Mouse (Mus musculus) hindbrain, embryonic 13.5 days (tissue): Measurements from ENCODE around the gene Tmed6. TPM values are rescaled to one million over a fixed set of nuclear protein-coding genes. Genes with fewer than 3 reads are reported as not detected.
"Not testable (repeated sequence)": the region's sequence is repeated elsewhere in the genome, so short reads cannot be mapped to it uniquely, and the experiment has no call there.

Experiments used
- ATAC-seq: fragments of 200-750 bp; cut with Nextera tagmentation; 2 replicates; pipeline ENCODE4 v1.8.0; 2017; ENCODE audit warnings: moderate TSS enrichment; ENCODE audit not compliant: low FRiP score
- H3K27ac ChIP-seq: fragments of 300-500 bp; sonication (generic); 2 replicates; pipeline ENCODE4 v1.5.1; 2015; ENCODE audit warnings: inconsistent platforms, mild to moderate bottlenecking, moderate library complexity
- H3K27me3 ChIP-seq: fragments of 300-500 bp; sonication (generic); 2 replicates; pipeline ENCODE4 v1.6.1; 2015; ENCODE audit warnings: mild to moderate bottlenecking, inconsistent platforms
- H3K36me3 ChIP-seq: fragments of 300-500 bp; sonication (generic); 2 replicates; pipeline ENCODE4 v1.6.1; 2015; ENCODE audit warnings: mild to moderate bottlenecking, inconsistent platforms
- H3K4me1 ChIP-seq: fragments of 300-500 bp; sonication (generic); replicated peaks from 2 replicates; pipeline ENCODE4 v1.6.1; 2015; ENCODE audit warnings: inconsistent platforms
- H3K4me2 ChIP-seq: fragments of 300-500 bp; sonication (generic); 2 replicates; pipeline ENCODE4 v1.6.1; 2015; ENCODE audit warnings: inconsistent platforms, mild to moderate bottlenecking, moderate library complexity
- H3K4me3 ChIP-seq: fragments of 300-500 bp; sonication (generic); 2 replicates; pipeline ENCODE4 v1.5.1; 2015; ENCODE audit warnings: mild to moderate bottlenecking, inconsistent platforms
- H3K9ac ChIP-seq: fragments of 300-500 bp; sonication (generic); 2 replicates; pipeline ENCODE4 v1.6.1; 2015; ENCODE audit warnings: mild to moderate bottlenecking, inconsistent platforms
- H3K9me3 ChIP-seq: fragments of 300-500 bp; sonication (generic); 2 replicates; pipeline ENCODE4 v1.6.1; 2016; ENCODE audit warnings: inconsistent platforms
- WGBS: fragments of 180-500 bp; shearing (Covaris S2); methylation state at CpG from one replicate; pipeline ENCODE4 v1.1.7; 2015; 5-methylcytosine and 5-hydroxymethylcytosine counted together
- polyA plus RNA-seq: library from polyadenylated mRNA; unstranded; fragments of >200 nt; fragmentation: Nextera tagmentation; extraction: Ambion mirVana; gene quantifications from 2 replicates; pipeline ENCODE4 v1.2.1, GENCODE M21; 2015

Gene Tmed6
- polyA plus RNA-seq: not detected in 2 replicates

DNA sequence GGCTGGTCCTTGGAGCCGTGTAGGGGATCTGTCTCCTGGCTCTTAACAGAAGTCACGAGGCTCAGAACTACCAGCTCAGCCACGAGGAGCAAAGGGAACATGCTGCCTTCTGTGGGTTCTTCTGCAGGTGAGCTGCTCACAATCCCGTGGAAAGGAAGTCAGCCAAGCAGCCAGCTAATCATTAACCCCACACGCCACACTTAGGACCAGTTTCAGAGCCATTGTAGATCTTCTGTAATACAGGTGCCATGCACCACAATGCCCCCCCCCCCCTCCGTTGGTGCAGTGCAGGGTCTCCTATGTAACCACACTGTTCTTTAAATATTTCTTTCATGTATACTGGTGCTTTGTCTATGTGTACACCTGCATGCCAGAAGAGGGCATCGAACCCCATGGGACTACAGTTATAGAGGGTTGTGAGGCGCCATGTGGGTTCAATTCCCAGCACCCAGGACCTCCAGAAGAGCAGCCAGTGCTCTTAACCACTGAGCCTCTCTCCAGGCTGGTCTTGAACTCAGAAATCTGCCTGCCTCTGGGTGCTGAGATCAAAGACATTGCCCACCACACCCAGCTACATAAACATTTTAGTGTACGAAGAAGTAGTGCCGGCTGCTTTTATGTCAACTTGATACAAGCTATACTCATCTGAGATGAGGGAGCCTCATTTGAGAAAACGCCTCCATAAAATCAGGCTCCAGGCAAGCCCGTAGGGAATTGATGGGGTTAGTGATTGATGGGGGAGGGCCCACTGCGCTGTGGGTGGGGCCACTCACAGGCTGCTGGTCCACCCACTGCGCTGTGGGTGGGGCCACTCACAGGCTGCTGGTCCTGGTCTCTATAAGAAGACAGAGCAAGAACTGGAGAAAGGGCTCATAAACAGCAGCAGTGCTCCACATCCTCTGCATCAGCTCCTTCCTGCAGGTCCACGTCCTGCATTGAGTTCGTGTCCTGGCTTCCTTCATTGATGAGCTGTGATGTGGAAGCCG is at the start of gene Tmed6:
Tmed6 (minus strand) TSS at position 134 of the 986 bp plus-strand sequence.
- H3K36me3 ChIP-seq: peaks cover 27% of the 10 kb centered on the region
- H3K27me3 ChIP-seq: no peaks in the 10 kb centered on the region
- H3K4me1 ChIP-seq: no peaks in the 10 kb centered on the region
- no peaks in the 10 kb centered on the region for H3K9me3 ChIP-seq
- ATAC-seq: no peak
- H3K9ac ChIP-seq: no peak within 1 kb of the TSS
- WGBS: 65% methylated on average over 17 of the region's 17 CpGs
- no peak within 1 kb of the TSS for H3K4me2 ChIP-seq
- H3K27ac ChIP-seq: no peak within 1 kb of the TSS
- no peak within 1 kb of the TSS for H3K4me3 ChIP-seq

GRCm38 (mm10) chr8:107115008-107115320 is 49.5 kb upstream of the Tmed6 start:
- Histone ChIP-seq H3K9me3 (no peaks in the 10 kb centered on the region), H3K4me2 (no peak overlapping the region), H3K27ac (no peak overlapping the region), H3K27me3 (no peaks in the 10 kb centered on the region), H3K9ac (peak overlapping the region; percentile 19; the same call in 1 of the 2 replicates), H3K4me1 (peaks cover 12% of the 10 kb centered on the region), H3K36me3 (no peaks in the 10 kb centered on the region), H3K4me3 (no peak overlapping the region)
- no peak for ATAC-seq
- 81% methylated on average over 10 of the region's 10 CpGs for WGBS

DNA sequence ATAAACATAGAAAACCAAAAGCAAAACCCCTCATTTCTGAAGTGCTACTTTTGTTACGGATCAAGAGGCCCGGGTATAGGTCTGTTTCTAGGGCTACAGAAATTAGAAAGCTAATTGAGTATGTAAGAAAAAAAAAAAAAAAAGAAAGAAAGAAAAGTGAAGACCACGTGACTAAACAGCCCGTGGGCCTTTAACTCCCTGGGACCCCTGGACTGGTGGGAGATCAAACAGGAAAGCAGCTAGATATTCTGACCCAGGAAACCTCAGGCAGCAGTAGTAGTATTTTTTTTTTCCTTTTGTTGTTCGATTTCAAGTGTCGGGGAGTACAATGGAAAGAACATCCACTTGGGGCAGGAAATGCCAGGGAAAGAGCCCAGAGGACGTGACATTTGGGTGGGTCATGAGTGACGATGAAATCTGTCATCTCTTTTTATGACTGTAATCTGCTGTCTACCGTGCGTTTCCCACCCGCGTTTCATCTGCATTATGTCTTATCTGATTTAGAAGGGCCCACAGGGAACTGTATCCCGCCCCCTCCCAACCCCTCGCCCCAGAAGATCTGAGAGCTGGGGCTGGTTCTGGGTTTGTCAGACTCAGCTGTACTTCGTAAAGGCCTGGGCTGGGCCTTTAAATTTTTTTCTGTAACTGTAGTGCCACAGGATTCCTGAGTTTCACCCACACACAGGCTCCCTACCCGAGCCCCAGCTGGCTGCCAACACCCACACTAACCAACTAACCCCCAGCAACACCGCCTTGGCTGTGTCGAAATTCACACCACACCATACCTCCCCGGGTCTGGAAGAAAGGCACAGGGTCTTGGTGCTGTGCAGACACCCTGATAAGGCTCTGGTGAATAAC is 48.9 kb upstream of the Tmed6 start:
- Histone ChIP-seq H3K4me2 (no peak overlapping the region), H3K9me3 (no peaks in the 10 kb centered on the region), H3K27me3 (no peaks in the 10 kb centered on the region), H3K4me3 (no peak overlapping the region), H3K36me3 (no peaks in the 10 kb centered on the region), H3K4me1 (peaks cover 13% of the 10 kb centered on the region), H3K9ac (peak overlapping the region; percentile 19; the same call in 1 of the 2 replicates), H3K27ac (no peak overlapping the region)
- no peak for ATAC-seq
- WGBS: 56% methylated on average over 19 of the region's 19 CpGs

- no peak overlapping the region for H3K9ac ChIP-seq
- H3K27me3 ChIP-seq: no peaks in the 10 kb centered on the region
- H3K4me1 ChIP-seq: peaks cover 17% of the 10 kb centered on the region
- H3K27ac ChIP-seq: no peak overlapping the region
- WGBS: 40% methylated on average over 4 of the region's 4 CpGs
- no peak overlapping the region for H3K4me3 ChIP-seq
- H3K36me3 ChIP-seq: no peaks in the 10 kb centered on the region
- H3K4me2 ChIP-seq: no peak overlapping the region
- no peaks in the 10 kb centered on the region for H3K9me3 ChIP-seq
- ATAC-seq: no peak
These were observed 47.8 kb upstream of the Tmed6 start for GRCm38 (mm10) chr8:107113209-107113608.

DNA sequence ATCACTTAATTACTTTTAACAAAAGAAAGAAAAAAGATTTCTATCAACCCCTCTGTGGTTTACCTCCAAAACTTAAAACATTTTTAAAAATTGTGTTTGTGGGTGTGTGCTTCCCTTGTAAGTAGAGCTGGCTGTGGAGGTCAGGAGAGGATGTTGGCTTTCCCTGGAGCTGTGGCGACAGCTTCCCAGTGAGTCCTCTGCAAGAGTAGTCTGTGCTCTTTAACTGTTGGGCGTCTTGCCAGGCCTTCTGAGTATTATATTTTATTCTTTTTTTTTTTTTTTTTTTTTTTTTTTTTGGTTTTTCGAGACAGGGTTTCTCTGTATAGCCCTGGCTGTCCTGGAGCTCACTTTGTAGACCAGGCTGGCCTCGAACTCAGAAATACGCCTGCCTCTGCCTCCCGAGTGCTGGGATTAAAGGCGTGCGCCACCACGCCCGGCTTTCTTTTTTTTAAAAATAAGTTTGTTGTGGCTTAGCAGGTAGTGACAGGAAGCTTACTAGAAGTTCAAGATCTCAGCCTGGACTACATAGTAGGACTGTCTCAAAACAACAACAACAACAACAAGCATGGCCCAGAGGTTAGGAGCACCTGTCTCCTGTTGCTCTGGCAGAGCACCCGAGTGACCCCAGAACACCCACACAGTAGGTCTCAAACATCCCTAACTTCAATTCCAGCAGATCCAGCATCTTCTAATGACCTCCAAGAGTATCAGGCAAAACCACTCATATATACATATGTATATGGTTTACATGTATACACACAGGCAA is 46.1 kb upstream of the Tmed6 start:
- peaks cover 17% of the 10 kb centered on the region for H3K4me1 ChIP-seq
- 93% methylated on average over 10 of the region's 11 CpGs for WGBS
- no peak for ATAC-seq

DNA sequence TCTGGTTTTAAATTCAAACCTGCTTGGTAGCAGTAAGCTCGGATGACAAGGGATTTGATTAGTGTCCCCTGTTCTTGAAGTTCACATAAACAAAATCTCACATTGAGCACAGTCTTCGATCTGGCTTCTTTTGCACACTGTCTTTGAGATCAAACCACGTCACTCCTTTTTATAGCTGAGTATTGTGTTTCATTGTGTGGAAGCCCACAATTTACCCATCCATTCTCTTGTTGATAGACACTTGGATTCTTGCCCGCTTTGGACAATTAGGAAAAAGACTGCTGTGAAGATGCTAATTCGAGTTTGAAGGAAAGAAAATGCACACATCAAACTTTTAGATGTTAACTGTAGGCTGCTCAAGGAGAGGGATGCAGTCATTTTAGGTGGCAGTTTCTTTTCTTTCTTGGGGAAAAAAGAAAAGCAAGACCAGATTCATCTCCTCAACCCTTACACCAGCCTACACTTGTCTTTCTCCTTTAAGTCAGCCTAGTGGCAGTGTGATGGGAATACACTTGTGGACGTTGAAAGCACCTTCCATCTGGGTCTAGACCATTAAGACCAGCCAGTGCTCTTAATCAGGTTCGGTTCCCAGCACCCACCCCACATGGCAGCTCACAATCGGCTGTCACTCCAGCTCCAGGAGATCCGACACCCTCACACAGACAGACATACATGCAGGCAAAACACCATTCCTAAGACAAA is 45.3 kb upstream of the Tmed6 start:
- Histone ChIP-seq H3K27ac (no peak overlapping the region), H3K4me1 (peaks cover 17% of the 10 kb centered on the region), H3K4me3 (no peak overlapping the region), H3K4me2 (no peak overlapping the region), H3K36me3 (no peaks in the 10 kb centered on the region), H3K9me3 (no peaks in the 10 kb centered on the region), H3K27me3 (no peaks in the 10 kb centered on the region), H3K9ac (no peak overlapping the region)
- ATAC-seq: no peak
- 59% methylated on average over 9 of the region's 9 CpGs for WGBS

More for the DNA sequence above, 46.1 kb upstream of the Tmed6 start:
- no peak overlapping the region for H3K27ac ChIP-seq
- no peak overlapping the region for H3K9ac ChIP-seq
- no peaks in the 10 kb centered on the region for H3K36me3 ChIP-seq
- H3K27me3 ChIP-seq: no peaks in the 10 kb centered on the region
- H3K4me2 ChIP-seq: no peak overlapping the region
- H3K9me3 ChIP-seq: no peaks in the 10 kb centered on the region
- H3K4me3 ChIP-seq: no peak overlapping the region

- Histone ChIP-seq H3K9me3 (no peaks in the 10 kb centered on the region), H3K4me3 (no peak overlapping the region), H3K27me3 (no peaks in the 10 kb centered on the region), H3K36me3 (no peaks in the 10 kb centered on the region), H3K27ac (no peak overlapping the region), H3K4me1 (peaks cover 17% of the 10 kb centered on the region), H3K9ac (no peak overlapping the region), H3K4me2 (no peak overlapping the region)
- 93% methylated on average over 5 of the region's 5 CpGs for WGBS
- no peak for ATAC-seq
These were observed 44.5 kb upstream of the Tmed6 start for GRCm38 (mm10) chr8:107109816-107110435.

- 73% methylated on average over 23 of the region's 23 CpGs for WGBS
- no peaks in the 10 kb centered on the region for H3K36me3 ChIP-seq
- H3K9me3 ChIP-seq: no peaks in the 10 kb centered on the region
- H3K4me3 ChIP-seq: no peak overlapping the region
- no peak overlapping the region for H3K27ac ChIP-seq
- H3K9ac ChIP-seq: no peak overlapping the region
- no peak for ATAC-seq
- no peak overlapping the region for H3K4me2 ChIP-seq
- H3K27me3 ChIP-seq: no peaks in the 10 kb centered on the region
- peaks cover 10% of the 10 kb centered on the region for H3K4me1 ChIP-seq
These were observed 43.7 kb upstream of the Tmed6 start for GRCm38 (mm10) chr8:107108978-107109720.

GRCm38 (mm10) chr8:107108089-107108488 is 42.6 kb upstream of the Tmed6 start:
- H3K27ac ChIP-seq, H3K36me3 ChIP-seq, H3K4me2 ChIP-seq, H3K4me1 ChIP-seq, H3K9me3 ChIP-seq, H3K4me3 ChIP-seq, H3K27me3 ChIP-seq, H3K9ac ChIP-seq, ATAC-seq: not testable (repeated sequence)
- 91% methylated on average over 5 of the region's 5 CpGs for WGBS

- H3K4me1 ChIP-seq: peaks cover 5% of the 10 kb centered on the region; the same call in 1 of the 2 replicates
- no peak overlapping the region for H3K27ac ChIP-seq
- no peak overlapping the region for H3K9ac ChIP-seq
- no peak for ATAC-seq
- H3K9me3 ChIP-seq: no peaks in the 10 kb centered on the region
- no peaks in the 10 kb centered on the region for H3K27me3 ChIP-seq
- no peaks in the 10 kb centered on the region for H3K36me3 ChIP-seq
- H3K4me3 ChIP-seq: no peak overlapping the region
- WGBS: 8% methylated on average over 4 of the region's 4 CpGs
- no peak overlapping the region for H3K4me2 ChIP-seq
These were observed 39.1 kb upstream of the Tmed6 start for GRCm38 (mm10) chr8:107104547-107104946.

DNA sequence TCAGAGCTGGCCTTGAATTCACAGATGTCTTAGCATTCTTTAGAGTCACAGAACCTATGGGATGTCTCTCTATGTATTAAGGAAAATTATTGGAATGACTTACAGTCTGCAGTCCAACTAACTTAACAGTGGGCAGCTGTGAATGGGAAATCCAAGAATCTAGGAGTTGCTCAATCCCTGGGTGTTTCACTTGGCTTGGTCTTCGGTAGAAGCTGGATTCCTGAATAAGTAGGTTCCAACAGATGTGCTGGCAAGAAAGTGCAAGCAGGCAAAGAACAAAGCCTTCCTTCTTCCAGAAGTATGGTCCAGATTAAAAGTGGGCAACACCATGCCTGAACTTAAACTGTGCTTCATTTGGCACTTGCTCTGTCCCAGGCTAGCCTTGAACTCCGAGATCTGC is 35.2 kb upstream of the Tmed6 start:
- H3K4me2 ChIP-seq: no peak overlapping the region
- no peaks in the 10 kb centered on the region for H3K9me3 ChIP-seq
- no peaks in the 10 kb centered on the region for H3K27me3 ChIP-seq
- H3K36me3 ChIP-seq: no peaks in the 10 kb centered on the region
- no peak overlapping the region for H3K4me3 ChIP-seq
- H3K9ac ChIP-seq: no peak overlapping the region
- no peak for ATAC-seq
- H3K27ac ChIP-seq: no peak overlapping the region
- H3K4me1 ChIP-seq: peaks cover 6% of the 10 kb centered on the region
- WGBS: 91% methylated on average over 2 of the region's 2 CpGs
